Mouse (Mus musculus) neural tube, embryonic 15.5 days (tissue): ENCODE results near the gene Iqgap2. TPM values are rescaled to one million over a fixed set of nuclear protein-coding genes. Genes with fewer than 3 reads are reported as not detected.
A peak's percentile ranks its signal among the peaks of the same experiment; 100 is the strongest.

ENCODE experiments used
- ATAC-seq: fragments of 200-750 bp; cut with Nextera tagmentation; 2 replicates; pipeline ENCODE4 v1.8.0; 2017; ENCODE audit warnings: mild to moderate bottlenecking, moderate TSS enrichment, moderate library complexity; ENCODE audit not compliant: low FRiP score
- H3K27ac ChIP-seq: fragments of 300-500 bp; sonication (generic); replicated peaks from 2 replicates; pipeline ENCODE4 v1.5.1; 2015; ENCODE audit warnings: mild to moderate bottlenecking, inconsistent platforms
- H3K27me3 ChIP-seq: fragments of 300-500 bp; sonication (generic); replicated peaks from 2 replicates; pipeline ENCODE4 v1.6.1; 2015; ENCODE audit warnings: inconsistent platforms
- H3K36me3 ChIP-seq: fragments of 300-500 bp; sonication (generic); 2 replicates; pipeline ENCODE4 v1.6.1; 2015; ENCODE audit warnings: inconsistent platforms
- H3K4me1 ChIP-seq: fragments of 300-500 bp; sonication (generic); 2 replicates; pipeline ENCODE4 v1.6.1; 2015; ENCODE audit warnings: inconsistent platforms
- H3K4me2 ChIP-seq: fragments of 300-500 bp; sonication (generic); 2 replicates; pipeline ENCODE4 v1.6.1; 2015; ENCODE audit warnings: inconsistent platforms, mild to moderate bottlenecking, moderate library complexity
- H3K4me3 ChIP-seq: fragments of 300-500 bp; sonication (generic); replicated peaks from 2 replicates; pipeline ENCODE4 v1.5.1; 2015; ENCODE audit warnings: mild to moderate bottlenecking, inconsistent platforms
- H3K9ac ChIP-seq: fragments of 300-500 bp; sonication (generic); replicated peaks from 2 replicates; pipeline ENCODE4 v1.6.1; 2015; ENCODE audit warnings: mild to moderate bottlenecking, inconsistent platforms
- H3K9me3 ChIP-seq: fragments of 300-500 bp; sonication (generic); replicated peaks from 2 replicates; pipeline ENCODE4 v1.6.1; 2016; ENCODE audit warnings: inconsistent platforms
- WGBS: fragments of 180-500 bp; shearing (Covaris S2); methylation state at CpG from one replicate; pipeline ENCODE4 v1.1.7; 2015; ENCODE audit warnings: mixed read lengths; 5-methylcytosine and 5-hydroxymethylcytosine counted together
- polyA plus RNA-seq: library from polyadenylated mRNA; unstranded; fragments of >200 nt; fragmentation: Nextera tagmentation; extraction: Ambion mirVana; gene quantifications from 2 replicates; pipeline ENCODE4 v1.2.1, GENCODE M21; 2015

Gene Iqgap2
- 1.9 and 6.0 TPM in 2 replicates for polyA plus RNA-seq

GRCm38 (mm10) chr13:95891491-95891925, at the start of gene Iqgap2:
Gene Iqgap2, minus strand, starts transcription at chr13:95891922.
- peak within 1 kb of the TSS; percentile 69 for H3K9ac ChIP-seq
- 0% methylated on average over 45 of the region's 48 CpGs for WGBS
- H3K4me1 ChIP-seq, result peaks cover 24% of the 10 kb centered on the region
- no peaks in the 10 kb centered on the region for H3K9me3 ChIP-seq
- peak within 1 kb of the TSS; percentile 99 for H3K4me2 ChIP-seq
- H3K4me3 ChIP-seq, result peak within 1 kb of the TSS; percentile 74
- H3K27ac ChIP-seq, result 0 out of 2 replicates have a peak within 1 kb of the TSS, but pooled peaks have one; percentile 28
- peaks cover 4% of the 10 kb centered on the region for H3K27me3 ChIP-seq
- ATAC-seq, result peak; percentile 68
- H3K36me3 ChIP-seq, result no peaks in the 10 kb centered on the region

DNA sequence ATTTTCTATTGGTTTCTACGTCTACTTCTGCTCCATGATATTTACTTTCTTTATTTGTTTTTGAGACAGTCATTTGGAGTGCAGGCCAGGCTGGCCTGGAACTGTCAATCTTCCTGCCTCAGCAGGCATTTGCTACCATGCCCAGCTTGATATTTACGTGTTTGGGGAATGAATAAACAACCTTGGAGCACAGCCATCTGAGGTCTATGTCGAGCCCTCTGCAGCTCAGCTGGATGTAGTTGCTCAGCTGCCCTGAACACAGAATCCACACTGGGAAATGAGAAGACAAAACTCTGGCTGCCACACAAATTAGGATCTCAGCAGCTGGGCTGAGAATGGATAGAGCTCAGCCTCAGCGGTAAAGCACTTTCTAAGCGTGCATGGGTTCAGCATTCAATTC, 49.1 kb upstream of the Iqgap2 start:
- Histone ChIP-seq H3K27ac (no peak overlapping the region), H3K4me3 (no peak overlapping the region), H3K36me3 (no peaks in the 10 kb centered on the region), H3K9ac (no peak overlapping the region), H3K4me2 (no peak overlapping the region), H3K9me3 (no peaks in the 10 kb centered on the region), H3K27me3 (no peaks in the 10 kb centered on the region), H3K4me1 (no peaks in the 10 kb centered on the region)
- WGBS, result 42% methylated on average over 5 of the region's 5 CpGs
- ATAC-seq, result no peak

- 79% methylated on average over 2 of the region's 2 CpGs for WGBS
- Histone ChIP-seq H3K4me2 (no peak overlapping the region), H3K4me3 (no peak overlapping the region), H3K4me1 (no peaks in the 10 kb centered on the region), H3K27me3 (no peaks in the 10 kb centered on the region), H3K36me3 (no peaks in the 10 kb centered on the region), H3K9me3 (0 out of 2 replicates have a peak, but pooled peaks cover 2% of the 10 kb centered on the region), H3K27ac (no peak overlapping the region), H3K9ac (no peak overlapping the region)
- ATAC-seq, result no peak
These were observed 32.5 kb upstream of the Iqgap2 start for GRCm38 (mm10) chr13:95924201-95924621.

GRCm38 (mm10) chr13:95922626-95923025, 30.9 kb upstream of the Iqgap2 start:
- no peaks in the 10 kb centered on the region for H3K36me3 ChIP-seq
- H3K4me3 ChIP-seq, result no peak overlapping the region
- no peak overlapping the region for H3K27ac ChIP-seq
- 87% methylated on average over 4 of the region's 4 CpGs for WGBS
- no peak overlapping the region for H3K9ac ChIP-seq
- ATAC-seq, result no peak
- 0 out of 2 replicates have a peak, but pooled peaks cover 2% of the 10 kb centered on the region for H3K9me3 ChIP-seq
- H3K4me1 ChIP-seq, result no peaks in the 10 kb centered on the region
- H3K27me3 ChIP-seq, result no peaks in the 10 kb centered on the region
- no peak overlapping the region for H3K4me2 ChIP-seq

- no peaks in the 10 kb centered on the region for H3K27me3 ChIP-seq
- H3K4me3 ChIP-seq, result no peak overlapping the region
- no peaks in the 10 kb centered on the region for H3K4me1 ChIP-seq
- 94% methylated on average over 9 of the region's 9 CpGs for WGBS
- no peak overlapping the region for H3K9ac ChIP-seq
- no peak overlapping the region for H3K4me2 ChIP-seq
- H3K36me3 ChIP-seq, result no peaks in the 10 kb centered on the region
- no peak for ATAC-seq
- no peak overlapping the region for H3K27ac ChIP-seq
- H3K9me3 ChIP-seq, result 0 out of 2 replicates have a peak, but pooled peaks cover 2% of the 10 kb centered on the region
These were observed 27.0 kb upstream of the Iqgap2 start for GRCm38 (mm10) chr13:95918624-95919284.

- 77% methylated on average over 2 of the region's 2 CpGs for WGBS
- Histone ChIP-seq H3K27ac (no peak overlapping the region), H3K9me3 (no peaks in the 10 kb centered on the region), H3K27me3 (no peaks in the 10 kb centered on the region), H3K36me3 (no peaks in the 10 kb centered on the region), H3K4me3 (no peak overlapping the region), H3K4me1 (no peaks in the 10 kb centered on the region), H3K9ac (no peak overlapping the region), H3K4me2 (no peak overlapping the region)
- no peak for ATAC-seq
These were observed 21.3 kb upstream of the Iqgap2 start for GRCm38 (mm10) chr13:95913046-95913406.

DNA sequence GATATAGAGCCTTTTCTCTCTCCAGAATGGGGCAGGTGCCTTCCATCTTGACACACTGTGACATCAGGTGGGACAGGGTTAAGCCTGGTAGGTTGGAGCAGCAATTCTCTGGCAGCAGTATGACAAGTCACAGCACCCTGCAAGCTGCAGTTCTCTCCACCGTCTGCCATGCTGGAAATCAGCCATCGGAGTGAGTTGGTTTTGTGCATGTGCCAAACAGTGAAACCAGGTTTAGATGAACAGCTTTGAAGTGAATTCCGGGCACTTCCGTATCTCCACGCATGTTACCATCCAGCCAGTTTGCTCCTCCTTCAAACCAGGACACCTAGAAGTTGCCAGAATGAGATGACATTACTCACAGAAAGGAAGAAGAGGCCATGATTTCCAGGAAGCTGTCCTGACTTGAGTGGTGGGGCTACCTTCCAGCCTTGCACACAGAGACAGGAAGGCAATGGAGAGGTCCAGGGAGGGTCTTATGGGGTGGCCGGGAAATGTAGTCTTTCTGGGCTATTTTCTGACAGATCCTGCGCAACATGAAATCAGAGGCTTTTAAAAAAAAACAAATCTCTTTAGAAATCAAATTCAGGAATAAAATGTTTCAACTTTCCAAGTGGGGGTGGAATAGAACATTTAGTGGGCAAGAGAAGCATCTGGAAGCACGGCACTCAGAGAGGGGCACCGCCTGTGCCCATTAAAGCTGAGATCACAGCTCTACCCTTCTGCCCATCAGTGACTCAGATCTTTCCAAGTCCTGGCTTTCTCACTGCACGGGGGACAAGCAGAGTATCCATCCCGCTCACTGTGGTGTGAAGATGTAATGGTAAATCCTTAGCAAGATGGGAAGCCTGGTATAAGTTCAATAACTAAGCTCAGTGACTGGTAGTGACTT, 20.7 kb upstream of the Iqgap2 start:
- Histone ChIP-seq H3K4me2 (no peak overlapping the region), H3K4me3 (no peak overlapping the region), H3K9ac (no peak overlapping the region), H3K4me1 (no peaks in the 10 kb centered on the region), H3K36me3 (no peaks in the 10 kb centered on the region), H3K27me3 (no peaks in the 10 kb centered on the region), H3K9me3 (no peaks in the 10 kb centered on the region), H3K27ac (no peak overlapping the region)
- no peak for ATAC-seq
- WGBS, result 79% methylated on average over 11 of the region's 11 CpGs

- 82% methylated on average over 9 of the region's 9 CpGs for WGBS
- H3K4me1 ChIP-seq, result no peaks in the 10 kb centered on the region
- no peaks in the 10 kb centered on the region for H3K27me3 ChIP-seq
- H3K4me3 ChIP-seq, result no peak overlapping the region
- ATAC-seq, result no peak
- H3K27ac ChIP-seq, result no peak overlapping the region
- H3K4me2 ChIP-seq, result no peak overlapping the region
- no peaks in the 10 kb centered on the region for H3K36me3 ChIP-seq
- H3K9me3 ChIP-seq, result no peaks in the 10 kb centered on the region
- H3K9ac ChIP-seq, result no peak overlapping the region
These were observed 18.5 kb upstream of the Iqgap2 start for GRCm38 (mm10) chr13:95910270-95910669.

DNA sequence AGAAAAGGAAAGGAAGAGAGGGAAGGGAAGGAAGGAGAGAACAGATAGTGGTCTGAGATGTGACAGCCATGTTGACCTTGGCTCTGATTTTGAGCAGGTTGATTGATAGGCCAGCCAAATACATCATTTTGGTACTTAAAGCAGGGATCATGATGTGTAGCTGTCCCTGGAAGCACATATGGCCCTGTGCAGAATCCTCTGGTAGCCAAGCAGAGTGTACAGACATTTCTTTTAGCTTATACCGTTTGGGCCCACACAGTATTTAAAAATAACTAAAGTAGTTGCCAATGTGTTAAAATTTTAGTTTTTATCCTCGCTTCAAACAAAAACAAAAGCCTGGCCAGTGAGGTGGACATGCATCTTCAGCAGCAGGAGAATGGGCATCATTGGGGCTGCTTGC, 17.5 kb upstream of the Iqgap2 start:
- H3K4me2 ChIP-seq, result no peak overlapping the region
- no peaks in the 10 kb centered on the region for H3K9me3 ChIP-seq
- H3K27me3 ChIP-seq, result no peaks in the 10 kb centered on the region
- H3K4me1 ChIP-seq, result no peaks in the 10 kb centered on the region
- no peak overlapping the region for H3K27ac ChIP-seq
- H3K36me3 ChIP-seq, result no peaks in the 10 kb centered on the region
- ATAC-seq, result no peak
- H3K9ac ChIP-seq, result no peak overlapping the region
- H3K4me3 ChIP-seq, result no peak overlapping the region
- 77% methylated on average over 2 of the region's 2 CpGs for WGBS

GRCm38 (mm10) chr13:95902696-95903095, 11.0 kb upstream of the Iqgap2 start:
- H3K36me3 ChIP-seq, result no peaks in the 10 kb centered on the region
- no peak overlapping the region for H3K4me2 ChIP-seq
- WGBS, result 91% methylated on average over 3 of the region's 3 CpGs
- H3K4me1 ChIP-seq, result no peaks in the 10 kb centered on the region
- H3K4me3 ChIP-seq, result no peak overlapping the region
- H3K27me3 ChIP-seq, result no peaks in the 10 kb centered on the region
- H3K9ac ChIP-seq, result no peak overlapping the region
- no peak for ATAC-seq
- H3K27ac ChIP-seq, result no peak overlapping the region
- no peaks in the 10 kb centered on the region for H3K9me3 ChIP-seq

GRCm38 (mm10) chr13:95899885-95900650, 8.3 kb upstream of the Iqgap2 start:
- WGBS, result 76% methylated on average over 1 of the region's 1 CpGs
- H3K9me3 ChIP-seq, result no peaks in the 10 kb centered on the region
- no peaks in the 10 kb centered on the region for H3K27me3 ChIP-seq
- no peak overlapping the region for H3K9ac ChIP-seq
- no peaks in the 10 kb centered on the region for H3K4me1 ChIP-seq
- ATAC-seq, result no peak
- H3K4me2 ChIP-seq, result no peak overlapping the region
- H3K36me3 ChIP-seq, result no peaks in the 10 kb centered on the region
- no peak overlapping the region for H3K4me3 ChIP-seq
- H3K27ac ChIP-seq, result no peak overlapping the region
